Mouse (Mus musculus) layer of hippocampus, adult 9-10 months (tissue): Measurements from ENCODE around the gene Eef1e1.
"Not testable (repeated sequence)": the region's sequence is repeated elsewhere in the genome, so short reads cannot be mapped to it uniquely, and the experiment has no call there.

Experiments used
- DNase-seq: peaks from one replicate; pipeline ENCODE4 v3.0.0; 2022; ENCODE audit warnings: low spot score

Eef1e1 gene

DNA sequence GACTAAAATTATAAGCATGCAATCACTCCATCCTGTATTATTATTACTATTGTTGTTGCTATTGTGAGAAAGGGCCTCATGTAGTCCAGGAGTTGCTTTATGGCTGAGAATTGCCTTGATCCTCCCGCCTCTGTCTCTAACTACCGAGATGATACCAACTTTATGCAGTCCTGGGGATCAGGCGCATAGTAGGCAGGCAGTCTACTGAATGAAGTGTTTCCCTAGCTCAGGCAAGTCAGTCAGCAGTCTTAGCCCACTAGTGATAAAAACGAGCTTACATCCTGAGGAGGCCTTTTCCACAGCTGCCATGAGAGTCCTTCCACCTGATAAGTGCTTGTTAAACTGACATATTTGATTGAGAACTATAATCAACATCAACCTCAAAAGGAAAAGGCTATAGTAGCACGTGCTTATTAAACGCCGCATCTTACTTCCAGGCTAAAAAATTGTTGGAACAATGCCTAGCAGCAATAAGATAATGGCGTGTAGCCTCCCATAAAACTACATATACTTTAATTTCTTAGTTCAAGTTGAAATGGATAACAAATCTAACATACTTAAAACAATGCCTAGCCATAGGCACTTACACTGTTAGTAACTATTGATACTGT lies 34.5 kb downstream of the Eef1e1 start:
- DNase-seq = no peak

DNA sequence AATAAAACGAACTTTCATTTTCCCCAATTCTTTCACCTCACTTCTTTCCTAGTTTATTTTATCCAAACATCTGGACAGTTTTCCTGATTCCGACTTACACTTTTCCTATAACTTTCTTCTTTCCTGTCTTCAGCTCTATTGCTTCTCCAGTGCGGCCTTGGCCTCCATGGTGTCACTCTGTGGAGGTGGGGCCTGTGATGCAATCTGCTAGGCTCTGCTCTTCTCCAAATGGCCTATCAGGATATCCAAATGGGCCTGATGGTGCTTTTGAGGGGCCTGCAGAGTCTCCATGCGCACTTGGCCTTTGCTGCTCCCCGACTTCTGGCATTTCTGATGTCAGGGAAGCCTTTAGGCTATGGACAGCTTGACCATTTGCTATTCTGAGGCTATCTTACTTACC lies 35.6 kb downstream of the Eef1e1 start:
- no peak for DNase-seq

DNA sequence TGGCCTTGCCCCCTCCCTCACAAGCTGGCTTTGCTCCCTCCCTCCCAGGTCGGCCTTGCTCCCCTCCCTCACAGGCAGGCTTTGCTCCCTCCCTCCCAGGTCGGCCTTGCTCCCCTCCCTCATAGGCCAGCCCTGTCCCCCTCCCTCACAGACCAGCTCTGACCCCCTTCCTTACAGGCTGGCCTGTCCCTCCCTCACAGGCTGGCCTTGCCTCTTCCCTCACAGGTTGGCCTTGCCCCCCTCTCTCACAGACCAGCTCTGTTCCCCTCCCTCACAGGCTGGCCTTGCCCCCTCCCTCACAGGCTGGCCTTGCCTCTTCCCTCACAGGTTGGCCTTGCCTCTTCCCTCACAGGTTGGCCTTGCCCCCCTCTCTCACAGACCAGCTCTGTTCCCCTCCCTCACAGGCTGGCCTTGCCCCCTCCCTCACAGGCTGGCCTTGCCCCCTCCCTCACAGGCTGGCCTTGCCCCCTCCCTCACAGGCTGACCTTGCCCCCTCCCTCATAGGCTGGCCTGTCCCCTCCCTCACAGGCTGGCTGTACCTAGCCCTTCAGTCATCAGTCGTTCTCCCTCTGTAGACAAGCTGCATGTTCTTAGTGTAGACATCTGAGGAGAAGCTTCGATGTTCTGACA lies 40.7 kb downstream of the Eef1e1 start:
- not testable (repeated sequence) for DNase-seq

DNA sequence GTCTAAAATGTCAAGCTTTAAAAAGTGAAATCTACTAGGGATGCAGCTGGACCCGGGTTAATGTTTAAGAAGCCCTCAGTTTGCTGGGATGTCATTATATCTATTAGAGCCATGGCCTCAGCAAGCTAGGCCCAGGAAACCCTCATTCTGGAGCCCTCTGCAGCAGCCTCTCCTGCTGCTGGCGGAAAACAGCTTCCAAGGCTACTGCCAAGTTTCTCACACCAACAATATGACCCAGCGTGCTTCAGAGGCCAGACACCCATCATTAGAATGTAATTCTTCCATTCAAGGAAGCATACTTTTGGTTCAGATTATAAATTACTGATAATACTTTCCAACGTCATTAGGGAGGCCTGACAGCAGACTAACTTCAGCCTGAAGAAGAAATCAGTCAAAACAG lies 42.0 kb downstream of the Eef1e1 start:
- DNase-seq = no peak

DNA sequence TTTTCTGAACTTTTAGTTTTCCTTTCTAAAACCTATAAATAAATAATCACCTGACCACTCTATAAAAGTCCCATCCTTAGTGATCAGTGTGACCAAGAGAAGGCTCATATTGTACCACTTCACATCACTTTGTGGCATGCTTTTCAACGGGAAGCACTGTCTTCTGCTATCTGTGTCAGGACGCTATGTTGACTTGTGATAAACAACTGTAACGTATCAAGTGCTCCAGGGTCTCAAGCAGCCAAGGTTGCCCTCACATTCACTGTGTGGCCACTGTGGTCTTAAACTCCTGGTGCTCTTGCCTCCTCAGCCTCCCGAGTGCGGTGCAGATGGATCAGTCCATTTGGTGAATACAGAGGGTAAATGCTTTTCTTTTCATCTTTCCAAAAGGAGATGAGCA lies 43.2 kb downstream of the Eef1e1 start:
- no peak for DNase-seq

DNA sequence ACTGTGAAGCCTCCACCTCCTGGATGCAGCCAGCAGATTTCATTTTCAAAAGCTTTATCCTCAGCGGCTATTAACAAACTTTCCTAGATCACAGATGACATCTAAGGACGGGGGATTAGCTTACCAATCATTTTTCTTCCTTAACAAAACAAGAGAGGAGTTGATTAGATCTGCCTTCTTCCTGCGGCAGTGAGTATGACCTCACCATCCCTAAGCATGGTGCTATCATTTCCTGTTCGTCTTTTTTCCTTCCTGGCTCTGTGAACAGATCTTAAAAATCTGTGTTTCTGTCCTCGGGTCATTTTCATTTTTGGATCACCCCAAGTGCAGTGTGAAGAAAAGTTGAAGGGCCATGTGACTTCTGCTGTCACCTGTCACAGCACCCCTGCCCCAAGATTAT lies 44.6 kb downstream of the Eef1e1 start:
- DNase-seq = no peak

DNA sequence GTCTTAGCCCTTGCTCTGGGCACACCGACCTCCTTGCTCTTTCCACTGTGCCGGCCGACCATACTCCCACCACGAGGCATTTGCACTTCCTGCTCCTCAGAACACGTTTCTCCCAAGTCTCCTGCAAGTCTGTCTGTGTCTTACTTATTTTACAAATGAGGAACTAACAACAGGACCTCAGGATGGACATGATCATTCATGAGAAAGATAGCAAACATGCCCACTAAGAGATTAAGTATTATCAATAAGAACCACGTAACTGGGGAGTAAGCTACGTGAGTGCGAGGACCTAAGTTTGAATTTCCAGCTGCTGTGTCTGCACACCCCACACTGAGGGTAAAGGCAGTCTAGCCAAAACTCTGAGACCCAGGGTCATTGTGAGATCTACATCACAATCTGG lies 45.3 kb downstream of the Eef1e1 start:
- no peak for DNase-seq

DNA sequence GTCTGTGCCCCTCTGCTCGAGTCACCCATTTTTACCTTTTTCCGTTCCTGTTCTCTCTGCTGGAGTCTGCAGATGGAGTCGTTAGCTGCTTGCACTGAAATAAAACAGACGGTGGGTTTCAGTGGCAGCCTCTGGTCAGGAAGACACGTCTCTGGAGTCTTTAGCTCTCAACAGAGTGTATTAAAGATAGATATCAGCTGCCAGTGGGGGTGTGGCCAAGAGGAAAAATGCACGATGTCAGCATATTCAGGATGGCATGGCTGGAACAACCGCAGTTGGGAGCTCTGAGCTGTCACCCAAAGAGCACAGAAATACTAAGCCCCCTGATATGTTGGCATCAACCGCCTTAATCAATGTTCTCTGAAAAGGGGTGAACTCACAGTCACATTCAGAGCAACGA lies 46.2 kb downstream of the Eef1e1 start:
- DNase-seq = no peak

DNA sequence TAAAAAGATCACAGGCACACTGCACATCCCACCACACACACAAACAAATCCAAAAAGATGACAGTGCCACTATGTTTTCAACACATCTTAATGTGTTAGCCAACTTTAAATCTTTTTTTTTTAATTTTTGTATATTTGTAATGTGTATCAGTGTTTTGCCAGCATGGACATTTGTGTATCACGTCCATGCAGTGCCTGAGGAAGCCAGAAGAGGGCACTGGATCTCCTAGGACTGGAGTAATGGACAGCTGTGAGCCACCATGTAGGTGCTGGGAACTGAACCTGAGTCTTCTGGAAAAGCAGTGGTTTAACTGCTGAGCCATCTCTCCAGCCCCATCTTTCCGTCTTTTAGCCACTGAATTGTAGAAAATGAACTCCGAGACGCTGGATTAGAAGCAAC lies 46.7 kb downstream of the Eef1e1 start:
- DNase-seq = no peak

DNA sequence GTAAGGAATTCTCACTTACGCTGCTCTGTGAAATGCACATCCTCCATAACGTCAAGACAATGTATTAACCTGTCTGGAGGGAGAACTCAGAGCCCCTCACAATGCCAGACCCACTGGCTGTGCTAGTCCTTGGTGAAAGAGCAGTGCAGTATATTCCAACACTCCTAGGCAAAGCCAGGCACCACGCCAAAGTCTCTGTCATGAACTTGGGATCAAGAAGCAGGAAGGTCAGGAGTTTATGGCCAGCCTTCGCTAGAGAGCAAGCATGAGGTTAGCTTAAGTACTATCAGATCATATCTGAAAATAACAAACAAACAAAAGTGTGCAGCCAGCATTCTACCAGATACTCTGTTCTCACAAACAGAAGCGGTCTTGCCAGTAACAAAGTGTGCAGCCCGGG lies 48.5 kb downstream of the Eef1e1 start:
- DNase-seq = no peak

DNA sequence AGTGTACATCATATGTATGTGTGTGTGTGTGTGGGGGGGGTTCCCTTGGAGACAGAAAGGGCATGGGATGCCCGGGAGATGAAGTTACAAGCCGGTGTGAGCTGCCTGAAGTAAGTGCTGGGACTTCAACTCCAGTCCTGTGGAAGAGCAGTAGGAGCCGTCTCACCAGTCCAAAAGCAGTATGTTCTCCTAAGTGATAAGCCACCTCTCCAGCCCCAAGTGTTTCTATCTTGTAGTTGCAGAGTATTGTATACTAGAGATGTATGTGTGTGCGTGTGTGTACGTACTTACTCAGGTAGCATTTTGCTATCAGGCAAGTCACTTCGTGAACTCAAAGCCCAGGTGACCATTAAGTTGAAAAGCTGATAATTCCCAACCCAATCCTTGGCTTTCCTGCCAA lies 51.7 kb downstream of the Eef1e1 start:
- no peak for DNase-seq

DNA sequence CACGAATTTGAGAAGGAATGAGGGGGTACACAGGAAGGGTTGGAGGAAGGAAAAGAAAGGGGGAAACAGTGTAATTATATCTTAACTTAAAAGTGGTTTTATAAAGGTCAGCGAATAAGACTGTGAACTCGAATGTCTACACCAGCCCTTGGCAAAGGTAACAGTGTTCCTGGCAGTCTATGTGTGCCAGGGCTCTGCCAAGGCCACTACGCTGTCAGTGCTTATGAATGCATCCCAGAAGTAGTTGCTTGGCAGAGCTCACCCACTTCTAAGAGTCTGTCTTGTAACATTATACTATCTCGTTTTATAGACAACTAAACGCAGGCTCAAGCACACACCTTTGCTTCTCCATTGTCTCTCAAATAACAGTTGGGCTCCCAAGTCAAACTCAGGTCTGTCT lies 53.5 kb downstream of the Eef1e1 start:
- no peak for DNase-seq

DNA sequence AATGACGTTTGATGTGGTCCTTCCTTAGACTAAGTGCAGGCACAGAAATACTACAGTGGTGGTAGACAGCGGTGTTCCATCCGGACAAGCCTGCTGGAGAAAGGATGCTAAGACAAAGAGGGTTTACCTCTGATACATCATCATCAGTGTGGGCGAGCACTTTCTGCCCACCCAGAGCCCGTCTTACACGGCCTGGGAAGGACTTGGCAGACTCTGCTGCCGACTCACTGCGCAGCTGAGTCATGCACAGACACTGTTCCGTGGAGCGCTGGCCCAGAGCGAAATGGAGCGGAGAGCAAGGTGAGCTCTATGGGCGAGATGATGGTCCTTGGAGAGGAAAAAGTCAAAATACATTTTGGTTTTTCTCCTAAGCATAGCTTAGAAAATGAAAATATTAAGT lies 55.9 kb downstream of the Eef1e1 start:
- DNase-seq = no peak

DNA sequence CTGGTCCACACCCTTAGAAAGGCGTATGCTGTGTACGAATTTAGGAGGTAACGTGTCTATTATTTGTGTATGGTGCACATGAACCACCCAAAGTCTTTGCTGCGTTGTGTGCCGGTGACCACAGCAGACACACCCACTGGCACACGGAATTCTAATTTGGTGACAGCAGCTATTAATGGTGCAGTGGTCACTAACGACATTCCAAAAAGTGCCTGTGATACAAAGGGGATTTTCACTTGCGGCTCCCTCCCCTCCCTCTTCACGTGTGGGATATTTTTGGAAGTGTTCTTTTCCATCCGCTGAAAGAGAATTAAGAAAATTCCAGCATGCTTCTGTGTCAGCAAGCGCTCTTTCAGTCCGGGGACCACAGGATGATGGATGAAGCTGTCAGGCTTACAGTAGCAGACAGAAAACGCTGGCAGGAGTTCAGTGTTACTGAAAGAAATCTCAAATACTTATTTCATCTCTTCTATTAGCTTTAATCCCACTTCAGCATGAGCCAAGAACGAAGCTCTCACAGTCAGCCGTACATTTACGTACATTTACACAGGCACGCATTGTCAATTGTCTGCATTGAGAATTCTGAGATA lies 56.5 kb downstream of the Eef1e1 start:
- no peak for DNase-seq

DNA sequence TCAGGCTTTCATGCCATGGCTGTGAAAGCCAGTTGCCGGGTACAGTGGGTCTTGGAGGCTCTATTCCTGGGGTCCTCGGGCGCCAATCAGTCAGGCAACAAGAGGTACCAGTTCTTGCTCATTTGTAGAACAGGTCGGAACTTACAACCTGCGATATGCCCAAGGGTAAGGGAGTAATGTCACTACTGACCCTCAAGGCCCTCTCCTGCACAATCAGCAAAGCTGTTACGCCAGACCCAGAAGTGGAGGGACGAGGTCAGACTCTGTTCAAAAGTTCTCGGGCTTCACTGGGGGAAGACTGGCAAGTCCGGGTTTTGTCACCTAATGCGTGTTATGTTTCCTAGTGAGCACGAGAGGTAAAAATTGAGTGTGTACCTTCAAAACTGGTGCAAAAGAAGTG lies 58.0 kb downstream of the Eef1e1 start:
- DNase-seq = no peak

DNA sequence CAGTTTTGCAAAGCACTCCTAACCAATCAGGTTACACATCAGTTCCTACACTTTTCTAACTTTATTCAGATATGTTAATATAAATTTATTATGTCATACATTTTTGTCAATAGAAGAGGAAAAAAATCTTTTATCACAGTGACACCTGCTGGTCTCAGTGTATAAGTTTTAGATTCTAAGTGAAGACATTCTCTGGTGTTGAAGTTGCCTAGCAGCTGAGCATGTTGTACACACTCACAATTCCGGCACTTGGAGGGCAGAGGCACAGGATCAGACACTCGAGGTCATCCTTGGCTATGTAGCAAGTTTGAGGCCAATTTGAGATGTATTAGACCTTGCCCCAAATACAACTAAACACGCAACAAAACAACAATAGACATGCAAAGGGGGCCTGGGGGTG lies 61.8 kb downstream of the Eef1e1 start:
- no peak for DNase-seq

DNA sequence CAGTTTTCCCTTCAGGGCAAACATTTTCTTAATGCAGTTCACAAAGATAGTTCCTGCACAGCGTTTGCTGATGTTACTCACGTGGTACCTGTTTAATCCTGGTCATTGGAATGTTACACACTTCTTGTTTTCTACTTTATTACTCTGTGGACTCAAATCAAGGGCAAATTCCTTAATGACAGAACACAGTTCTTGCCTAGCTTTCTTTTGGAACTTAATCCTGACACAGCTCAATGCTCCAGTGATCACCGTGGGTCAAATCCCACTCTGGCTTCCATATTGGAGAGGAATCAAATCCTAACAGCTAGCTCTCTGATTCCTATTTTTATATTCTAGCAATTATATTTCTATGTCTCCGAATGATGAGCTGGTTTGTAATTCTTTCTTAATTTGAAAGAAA lies 62.4 kb downstream of the Eef1e1 start:
- no peak for DNase-seq
